Mouse (Mus musculus) G1E (cell line): Measurements from ENCODE around the gene Iqcd.

ENCODE experiments used
- CTCF ChIP-seq: IDR thresholded peaks from 2 replicates; pipeline ENCODE4 v1.5.1; 2012; ENCODE audit warnings: low read depth, low read length, inconsistent platforms, mixed read lengths
- GATA1 ChIP-seq: IDR thresholded peaks from 2 replicates; pipeline ENCODE4 v1.6.1; 2012; ENCODE audit warnings: borderline replicate concordance, low read length, inconsistent platforms, mixed read lengths
- POLR2AphosphoS5 ChIP-seq: IDR thresholded peaks from 2 replicates; pipeline ENCODE4 v1.6.1; 2012; ENCODE audit warnings: low read depth, low read length, inconsistent platforms; ENCODE audit not compliant: insufficient replicate concordance
- TAL1 ChIP-seq: conservative IDR thresholded peaks from 2 replicates; pipeline ENCODE4 v1.6.1; 2012; ENCODE audit warnings: low read depth, low read length, inconsistent platforms, mixed read lengths

DNA sequence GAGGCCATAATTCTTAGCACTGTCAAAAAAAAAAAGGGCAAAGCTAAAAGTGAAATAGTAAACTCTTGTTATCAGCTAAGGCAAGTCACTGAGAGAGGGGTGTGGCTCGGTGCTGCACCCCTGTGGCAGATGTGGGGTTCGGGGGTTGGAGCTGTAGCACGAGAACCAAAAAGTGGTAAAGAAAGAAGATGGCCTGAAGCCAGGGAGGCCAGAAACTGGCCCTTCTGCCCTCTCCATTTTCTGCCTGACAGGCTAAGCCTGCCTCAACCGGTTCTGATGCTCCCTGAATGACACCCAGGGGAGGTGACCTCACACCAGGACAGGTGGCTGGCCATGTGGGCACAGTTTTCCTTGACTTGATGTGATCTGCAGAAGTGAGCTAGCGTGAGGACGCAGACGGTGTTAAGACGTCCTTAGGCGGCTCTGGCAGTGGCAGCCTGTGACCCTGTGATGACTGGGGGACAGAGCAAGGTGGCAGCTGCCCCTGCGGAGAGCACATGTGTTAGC, 10.8 kb upstream of the Iqcd start:
- TF ChIP-seq POLR2AphosphoS5 (no peak), CTCF (no peak), TAL1 (no peak), GATA1 (no peak)
